Mouse (Mus musculus) stomach, embryonic 16.5 days (tissue): ENCODE data around the gene Cd81. TPM values are rescaled to one million over a fixed set of nuclear protein-coding genes. Genes with fewer than 3 reads are reported as not detected.

Experiments used
- ATAC-seq: fragments of 200-750 bp; cut with Nextera tagmentation; 2 replicates; pipeline ENCODE4 v1.8.0; 2017; ENCODE audit warnings: moderate number of reproducible peaks, moderate TSS enrichment; ENCODE audit not compliant: insufficient read depth, low FRiP score
- H3K27ac ChIP-seq: fragments of 300-500 bp; sonication (generic); 2 replicates; pipeline ENCODE4 v1.5.1; 2014; ENCODE audit warnings: low read length
- H3K27me3 ChIP-seq: fragments of 300-500 bp; sonication (generic); 2 replicates; pipeline ENCODE4 v1.6.1; 2014; ENCODE audit warnings: low read length, control low read depth, mixed read lengths; ENCODE audit not compliant: control insufficient read depth, insufficient read depth
- H3K36me3 ChIP-seq: fragments of 300-500 bp; sonication (generic); 2 replicates; pipeline ENCODE4 v1.6.1; 2014; ENCODE audit warnings: low read length; ENCODE audit not compliant: control insufficient read depth, insufficient read depth
- H3K4me1 ChIP-seq: fragments of 300-500 bp; sonication (generic); 2 replicates; pipeline ENCODE4 v1.6.1; 2014; ENCODE audit warnings: low read length, control low read depth, mixed read lengths; ENCODE audit not compliant: control insufficient read depth, insufficient read depth
- H3K4me2 ChIP-seq: fragments of 300-500 bp; sonication (generic); 2 replicates; pipeline ENCODE4 v1.6.1; 2014; ENCODE audit warnings: low read depth, low read length, mixed read lengths
- H3K4me3 ChIP-seq: fragments of 300-500 bp; sonication (generic); replicated peaks from 2 replicates; pipeline ENCODE4 v1.5.1; 2014; ENCODE audit warnings: mild to moderate bottlenecking, low read length
- H3K9ac ChIP-seq: fragments of 300-500 bp; sonication (generic); 2 replicates; pipeline ENCODE4 v1.6.1; 2014; ENCODE audit warnings: low read length
- H3K9me3 ChIP-seq: fragments of 300-500 bp; sonication (generic); replicated peaks from 2 replicates; pipeline ENCODE4 v1.6.1; 2016; ENCODE audit warnings: low read length, control low read depth; ENCODE audit not compliant: control insufficient read depth
- WGBS: fragments of 180-500 bp; shearing (Covaris S2); extraction: QIAGEN DNeasy Blood & Tissue Kit; methylation state at CpG from one replicate; pipeline ENCODE4 v1.1.7; 2014; 5-methylcytosine and 5-hydroxymethylcytosine counted together
- polyA plus RNA-seq: library from polyadenylated mRNA; unstranded; fragments of >200 nt; fragmentation: Nextera tagmentation; extraction: Ambion mirVana; gene quantifications from 2 replicates; pipeline ENCODE4 v1.2.1, GENCODE M21; 2015

Cd81 gene
- polyA plus RNA-seq, 1 experiment from 2014 or later = 638 TPM

GRCm38 (mm10) chr7:143053008-143053899, 715 bp downstream of the Cd81 start:
- no peaks in the 10 kb centered on the region for H3K9me3 ChIP-seq
- peak; percentile 69 for ATAC-seq
- H3K27me3 ChIP-seq = no peaks in the 10 kb centered on the region
- 1% methylated on average over 46 of the region's 46 CpGs for WGBS
- H3K4me1 ChIP-seq = peaks cover 41% of the 10 kb centered on the region
- peak overlapping the region; percentile 95 for H3K27ac ChIP-seq
- H3K4me2 ChIP-seq = peak overlapping the region; percentile 84
- peak overlapping the region; percentile 97 for H3K4me3 ChIP-seq
- peak overlapping the region; percentile 98 for H3K9ac ChIP-seq
- H3K36me3 ChIP-seq = 0 out of 2 replicates have a peak, but pooled peaks cover 3% of the 10 kb centered on the region

- H3K27me3 ChIP-seq = no peaks in the 10 kb centered on the region
- 23% methylated on average over 11 of the region's 11 CpGs for WGBS
- H3K4me2 ChIP-seq = peak overlapping the region; percentile 84
- H3K9me3 ChIP-seq = no peaks in the 10 kb centered on the region
- H3K9ac ChIP-seq = peak overlapping the region; percentile 98
- H3K27ac ChIP-seq = peak overlapping the region; percentile 95
- H3K36me3 ChIP-seq = 0 out of 2 replicates have a peak, but pooled peaks cover 3% of the 10 kb centered on the region
- H3K4me3 ChIP-seq = peak overlapping the region; percentile 97
- H3K4me1 ChIP-seq = peaks cover 49% of the 10 kb centered on the region
- ATAC-seq = no peak
Observed at GRCm38 (mm10) chr7:143053961-143054611, 1.5 kb downstream of the Cd81 start.

- peaks cover 54% of the 10 kb centered on the region for H3K4me1 ChIP-seq
- H3K9ac ChIP-seq = peak overlapping the region; percentile 98
- peak overlapping the region; percentile 43 for H3K27ac ChIP-seq
- 30% methylated on average over 3 of the region's 3 CpGs for WGBS
- H3K9me3 ChIP-seq = no peaks in the 10 kb centered on the region
- H3K4me3 ChIP-seq = peak overlapping the region; percentile 97
- peak overlapping the region; percentile 84 for H3K4me2 ChIP-seq
- no peaks in the 10 kb centered on the region for H3K27me3 ChIP-seq
- H3K36me3 ChIP-seq = 0 out of 2 replicates have a peak, but pooled peaks cover 3% of the 10 kb centered on the region
- ATAC-seq = no peak
Observed at GRCm38 (mm10) chr7:143054612-143054965, 2.0 kb downstream of the Cd81 start.

GRCm38 (mm10) chr7:143055001-143055400, 2.5 kb downstream of the Cd81 start:
- Histone ChIP-seq H3K4me3 (peak overlapping the region; percentile 97), H3K27me3 (no peaks in the 10 kb centered on the region), H3K27ac (peak overlapping the region; percentile 43), H3K4me2 (peak overlapping the region; percentile 84), H3K9ac (peak overlapping the region; percentile 98), H3K36me3 (0 out of 2 replicates have a peak, but pooled peaks cover 3% of the 10 kb centered on the region), H3K4me1 (peaks cover 55% of the 10 kb centered on the region), H3K9me3 (no peaks in the 10 kb centered on the region)
- WGBS = 71% methylated on average over 3 of the region's 3 CpGs
- ATAC-seq = no peak

- WGBS = 61% methylated on average over 11 of the region's 11 CpGs
- Histone ChIP-seq H3K4me1 (peaks cover 58% of the 10 kb centered on the region), H3K4me2 (peak overlapping the region; percentile 84), H3K27me3 (no peaks in the 10 kb centered on the region), H3K9me3 (no peaks in the 10 kb centered on the region), H3K36me3 (0 out of 2 replicates have a peak, but pooled peaks cover 3% of the 10 kb centered on the region), H3K4me3 (peak overlapping the region; percentile 97), H3K27ac (peak overlapping the region; percentile 36), H3K9ac (peak overlapping the region; percentile 98)
- no peak for ATAC-seq
Observed at GRCm38 (mm10) chr7:143055499-143056186, 3.1 kb downstream of the Cd81 start.

GRCm38 (mm10) chr7:143057023-143057422, 4.5 kb downstream of the Cd81 start:
- Histone ChIP-seq H3K4me1 (peaks cover 58% of the 10 kb centered on the region), H3K4me3 (no peak overlapping the region), H3K36me3 (peaks cover 3% of the 10 kb centered on the region; the same call in 1 of the 2 replicates), H3K9me3 (no peaks in the 10 kb centered on the region), H3K27me3 (no peaks in the 10 kb centered on the region), H3K27ac (peak overlapping the region; percentile 84), H3K4me2 (peak overlapping the region; percentile 31; the same call in 1 of the 2 replicates), H3K9ac (peak overlapping the region; percentile 12; the same call in 1 of the 2 replicates)
- WGBS = 88% methylated on average over 5 of the region's 5 CpGs
- no peak for ATAC-seq

- Histone ChIP-seq H3K27me3 (no peaks in the 10 kb centered on the region), H3K4me3 (peak overlapping the region; percentile 5; the same call in 1 of the 2 replicates), H3K4me1 (peaks cover 61% of the 10 kb centered on the region), H3K36me3 (peaks cover 6% of the 10 kb centered on the region; the same call in 1 of the 2 replicates), H3K4me2 (peak overlapping the region; percentile 31), H3K27ac (peak overlapping the region; percentile 84), H3K9me3 (no peaks in the 10 kb centered on the region), H3K9ac (peak overlapping the region; percentile 23; the same call in 1 of the 2 replicates)
- 43% methylated on average over 9 of the region's 9 CpGs for WGBS
- ATAC-seq = no peak
Observed at GRCm38 (mm10) chr7:143057667-143058220, 5.2 kb downstream of the Cd81 start.

- peak overlapping the region; percentile 23; the same call in 1 of the 2 replicates for H3K9ac ChIP-seq
- 0 out of 2 replicates have a peak, but pooled peaks have one; percentile 8 for ATAC-seq
Observed at GRCm38 (mm10) chr7:143058221-143058697, 5.7 kb downstream of the Cd81 start.

More at GRCm38 (mm10) chr7:143058221-143058697, 5.7 kb downstream of the Cd81 start:
- Histone ChIP-seq H3K9me3 (no peaks in the 10 kb centered on the region), H3K27ac (peak overlapping the region; percentile 84), H3K4me1 (peaks cover 61% of the 10 kb centered on the region), H3K4me3 (peak overlapping the region; percentile 5; the same call in 1 of the 2 replicates), H3K4me2 (peak overlapping the region; percentile 31), H3K27me3 (no peaks in the 10 kb centered on the region), H3K36me3 (peaks cover 11% of the 10 kb centered on the region)
- 44% methylated on average over 5 of the region's 5 CpGs for WGBS
